Mouse (Mus musculus) intestine, embryonic 14.5 days (tissue): ENCODE measurements at regions not wholly inside any gene's neighbourhood (a gene's known extent, or its start where the extent isn't known, plus 50 kb on each side); places are given as distances from the start of the nearest gene placed in this dataset.

ENCODE experiments used
- ATAC-seq: fragments of 200-750 bp; cut with Nextera tagmentation; replicated peaks from 2 replicates; pipeline ENCODE4 v1.8.0; 2017; ENCODE audit warnings: low read depth, moderate number of reproducible peaks, moderate TSS enrichment, moderate library complexity; ENCODE audit not compliant: low FRiP score, low TSS enrichment
- DNase-seq: peaks from one replicate; pipeline ENCODE4 v3.0.0-alpha.2; 2018; ENCODE audit warnings: low spot score
- H3K27ac ChIP-seq: fragments of 300-500 bp; sonication (generic); 2 replicates; pipeline ENCODE4 v1.5.1; 2014; ENCODE audit warnings: low read depth, mild to moderate bottlenecking, control low read depth
- H3K27me3 ChIP-seq: fragments of 300-500 bp; sonication (generic); replicated peaks from 2 replicates; pipeline ENCODE4 v1.6.1; 2014; ENCODE audit warnings: low read length, control low read depth; ENCODE audit not compliant: control insufficient read depth, insufficient read depth
- H3K36me3 ChIP-seq: fragments of 300-500 bp; sonication (generic); 2 replicates; pipeline ENCODE4 v1.6.1; 2014; ENCODE audit warnings: low read length, control low read depth; ENCODE audit not compliant: control insufficient read depth, insufficient read depth
- H3K4me1 ChIP-seq: fragments of 300-500 bp; sonication (generic); replicated peaks from 2 replicates; pipeline ENCODE4 v1.6.1; 2014; ENCODE audit warnings: low read length, control low read depth, mixed read lengths; ENCODE audit not compliant: control insufficient read depth, insufficient read depth
- H3K4me2 ChIP-seq: fragments of 300-500 bp; sonication (generic); 2 replicates; pipeline ENCODE4 v1.6.1; 2014; ENCODE audit warnings: low read length
- H3K4me3 ChIP-seq: fragments of 300-500 bp; sonication (generic); 2 replicates; pipeline ENCODE4 v1.5.1; 2014; ENCODE audit warnings: low read depth, low read length, control low read depth, mixed read lengths
- H3K9ac ChIP-seq: fragments of 300-500 bp; sonication (generic); 2 replicates; pipeline ENCODE4 v1.6.1; 2014; ENCODE audit warnings: mild to moderate bottlenecking, low read length
- H3K9me3 ChIP-seq: fragments of 300-500 bp; sonication (generic); 2 replicates; pipeline ENCODE4 v1.6.1; 2016; ENCODE audit warnings: low read length, control low read depth; ENCODE audit not compliant: control insufficient read depth
- WGBS: fragments of 180-500 bp; shearing (Covaris S2); extraction: QIAGEN DNeasy Blood & Tissue Kit; methylation state at CpG from one replicate; pipeline ENCODE4 v1.1.7; 2014; 5-methylcytosine and 5-hydroxymethylcytosine counted together

- H3K9ac ChIP-seq: no peak overlapping the region
- peaks cover 6% of the 10 kb centered on the region; the same call in 1 of the 2 replicates for H3K4me1 ChIP-seq
- H3K9me3 ChIP-seq: no peaks in the 10 kb centered on the region
- H3K27me3 ChIP-seq: no peaks in the 10 kb centered on the region
- H3K36me3 ChIP-seq: no peaks in the 10 kb centered on the region
- ATAC-seq (no peak), DNase-seq (no peak)
- no peak overlapping the region for H3K4me3 ChIP-seq
- peak overlapping the region; percentile 18; the same call in 1 of the 2 replicates for H3K27ac ChIP-seq
- 54% methylated on average over 6 of the region's 6 CpGs for WGBS
- H3K4me2 ChIP-seq: no peak overlapping the region
These were observed 156.5 kb upstream of the Haao start for GRCm38 (mm10) chr17:84004237-84004636.

GRCm38 (mm10) chr17:84003489-84004234 lies 155.9 kb upstream of the Haao start:
- WGBS: 51% methylated on average over 9 of the region's 9 CpGs
- no peaks in the 10 kb centered on the region for H3K27me3 ChIP-seq
- DNase-seq: no peak
- H3K4me1 ChIP-seq: peaks cover 4% of the 10 kb centered on the region; the same call in 1 of the 2 replicates
- no peak overlapping the region for H3K4me3 ChIP-seq
- H3K9ac ChIP-seq: no peak overlapping the region
- no peak overlapping the region for H3K4me2 ChIP-seq
- peak overlapping the region; percentile 18; the same call in 1 of the 2 replicates for H3K27ac ChIP-seq
- no peak for ATAC-seq
- no peaks in the 10 kb centered on the region for H3K9me3 ChIP-seq
- no peaks in the 10 kb centered on the region for H3K36me3 ChIP-seq

- Histone ChIP-seq H3K36me3 (no peaks in the 10 kb centered on the region), H3K4me3 (no peak overlapping the region), H3K9ac (no peak overlapping the region), H3K4me1 (no peaks in the 10 kb centered on the region), H3K27me3 (no peaks in the 10 kb centered on the region), H3K4me2 (no peak overlapping the region), H3K9me3 (no peaks in the 10 kb centered on the region), H3K27ac (no peak overlapping the region)
- DNase-seq (no peak), ATAC-seq (no peak)
- WGBS: 92% methylated on average over 6 of the region's 6 CpGs
These were observed 155.2 kb upstream of the Haao start for GRCm38 (mm10) chr17:84002939-84003338.

- no peaks in the 10 kb centered on the region for H3K27me3 ChIP-seq
- no peaks in the 10 kb centered on the region for H3K4me1 ChIP-seq
- no peak overlapping the region for H3K4me2 ChIP-seq
- H3K36me3 ChIP-seq: no peaks in the 10 kb centered on the region
- no peak overlapping the region for H3K9ac ChIP-seq
- no peak for DNase-seq
- WGBS: 95% methylated on average over 16 of the region's 16 CpGs
- ATAC-seq: no peak
- H3K27ac ChIP-seq: no peak overlapping the region
- H3K9me3 ChIP-seq: no peaks in the 10 kb centered on the region
- H3K4me3 ChIP-seq: no peak overlapping the region
These were observed 154.6 kb upstream of the Haao start for GRCm38 (mm10) chr17:84002327-84002726.

GRCm38 (mm10) chr17:84000115-84000514 lies 152.4 kb upstream of the Haao start:
- peak overlapping the region; percentile 8; the same call in 1 of the 2 replicates for H3K4me3 ChIP-seq
- no peak overlapping the region; the same call in 1 of the 2 replicates for H3K9ac ChIP-seq
- H3K4me1 ChIP-seq: no peaks in the 10 kb centered on the region
- H3K4me2 ChIP-seq: peak overlapping the region; percentile 30
- H3K27me3 ChIP-seq: no peaks in the 10 kb centered on the region
- 51% methylated on average over 6 of the region's 6 CpGs for WGBS
- H3K36me3 ChIP-seq: no peaks in the 10 kb centered on the region
- H3K9me3 ChIP-seq: no peaks in the 10 kb centered on the region
- ATAC-seq: peak; percentile 65
- peak overlapping the region; percentile 76 for H3K27ac ChIP-seq
- peak; percentile 72 for DNase-seq

GRCm38 (mm10) chr17:83998972-83999545 lies 151.3 kb upstream of the Haao start:
- H3K27ac ChIP-seq: peak overlapping the region; percentile 88
- H3K36me3 ChIP-seq: no peaks in the 10 kb centered on the region
- peak; percentile 91 for ATAC-seq
- no peak overlapping the region for H3K9ac ChIP-seq
- no peaks in the 10 kb centered on the region for H3K9me3 ChIP-seq
- WGBS: 45% methylated on average over 10 of the region's 10 CpGs
- no peaks in the 10 kb centered on the region for H3K27me3 ChIP-seq
- H3K4me2 ChIP-seq: peak overlapping the region; percentile 30
- H3K4me3 ChIP-seq: 0 out of 2 replicates have a peak overlapping the region, but pooled peaks have one; percentile 8
- peak; percentile 75 for DNase-seq
- H3K4me1 ChIP-seq: no peaks in the 10 kb centered on the region

GRCm38 (mm10) chr17:83998341-83998740 lies 150.6 kb upstream of the Haao start:
- H3K9me3 ChIP-seq: no peaks in the 10 kb centered on the region
- no peak for ATAC-seq
- WGBS: 75% methylated on average over 7 of the region's 7 CpGs
- DNase-seq: no peak
- no peaks in the 10 kb centered on the region for H3K27me3 ChIP-seq
- peak overlapping the region; percentile 26 for H3K4me2 ChIP-seq
- H3K36me3 ChIP-seq: no peaks in the 10 kb centered on the region
- no peak overlapping the region for H3K4me3 ChIP-seq
- H3K9ac ChIP-seq: no peak overlapping the region; the same call in 1 of the 2 replicates
- H3K4me1 ChIP-seq: no peaks in the 10 kb centered on the region
- peak overlapping the region; percentile 88 for H3K27ac ChIP-seq

GRCm38 (mm10) chr17:83997778-83998177 lies 150.0 kb upstream of the Haao start:
- no peaks in the 10 kb centered on the region for H3K36me3 ChIP-seq
- no peak overlapping the region; the same call in 1 of the 2 replicates for H3K9ac ChIP-seq
- H3K4me1 ChIP-seq: no peaks in the 10 kb centered on the region
- DNase-seq (peak; percentile 88), ATAC-seq (no peak)
- 86% methylated on average over 11 of the region's 11 CpGs for WGBS
- H3K4me2 ChIP-seq: peak overlapping the region; percentile 26
- H3K27ac ChIP-seq: peak overlapping the region; percentile 88
- no peaks in the 10 kb centered on the region for H3K9me3 ChIP-seq
- H3K4me3 ChIP-seq: no peak overlapping the region
- no peaks in the 10 kb centered on the region for H3K27me3 ChIP-seq
